Mouse (Mus musculus) frontal cortex, adult (tissue): ENCODE data around the gene Lingo3.
"Not testable (repeated sequence)": the region's sequence is repeated elsewhere in the genome, so short reads cannot be mapped to it uniquely, and the experiment has no call there.

Experiments
- ATAC-seq: cut with Nextera tagmentation; 2 replicates; pipeline ENCODE4 v1.9.2; 2017; ENCODE audit warnings: mild to moderate bottlenecking, moderate library complexity, mixed read lengths; ENCODE audit not compliant: low TSS enrichment

Gene Lingo3

GRCm38 (mm10) chr10:80843087-80843930 lies 530 bp downstream of the Lingo3 start:
- ATAC-seq = peak; percentile 3; the same call in 1 of the 2 replicates

- 0 out of 2 replicates have a peak, but pooled peaks have one; percentile 7 for ATAC-seq
Observed at GRCm38 (mm10) chr10:80842334-80842733, 1.5 kb downstream of the Lingo3 start.

- no peak for ATAC-seq
Observed at GRCm38 (mm10) chr10:80841685-80842084, 2.2 kb downstream of the Lingo3 start.

GRCm38 (mm10) chr10:80839848-80840247 lies 4.0 kb downstream of the Lingo3 start:
- no peak for ATAC-seq

GRCm38 (mm10) chr10:80838346-80838912 lies 5.4 kb downstream of the Lingo3 start:
- no peak for ATAC-seq

- no peak for ATAC-seq
Observed at GRCm38 (mm10) chr10:80837827-80838226, 6.0 kb downstream of the Lingo3 start.

- no peak for ATAC-seq
Observed at GRCm38 (mm10) chr10:80836949-80837379, 6.9 kb downstream of the Lingo3 start.

GRCm38 (mm10) chr10:80835617-80836016 lies 8.2 kb downstream of the Lingo3 start:
- ATAC-seq = no peak

GRCm38 (mm10) chr10:80832818-80833217 lies 11.0 kb downstream of the Lingo3 start:
- ATAC-seq = no peak

- ATAC-seq = no peak
Observed at GRCm38 (mm10) chr10:80831136-80831535, 12.7 kb downstream of the Lingo3 start.

GRCm38 (mm10) chr10:80829359-80830278 lies 14.2 kb downstream of the Lingo3 start:
- no peak for ATAC-seq

GRCm38 (mm10) chr10:80828587-80828986 lies 15.3 kb downstream of the Lingo3 start:
- not testable (repeated sequence) for ATAC-seq

GRCm38 (mm10) chr10:80827870-80828420 lies 15.9 kb downstream of the Lingo3 start:
- no peak for ATAC-seq

GRCm38 (mm10) chr10:80827063-80827869 lies 16.6 kb downstream of the Lingo3 start:
- ATAC-seq = no peak

- ATAC-seq = peak; percentile 95
Observed at GRCm38 (mm10) chr10:80826151-80827062, 17.4 kb downstream of the Lingo3 start, which contains the start of gene Oaz1. Gene Oaz1, plus strand, starts transcription at chr10:80826656.

GRCm38 (mm10) chr10:80824827-80825226 lies 19.0 kb downstream of the Lingo3 start:
- ATAC-seq = no peak

- ATAC-seq = no peak
Observed at GRCm38 (mm10) chr10:80823847-80824643, 19.8 kb downstream of the Lingo3 start.

- no peak for ATAC-seq
Observed at GRCm38 (mm10) chr10:80823316-80823715, 20.5 kb downstream of the Lingo3 start.

- no peak for ATAC-seq
Observed at GRCm38 (mm10) chr10:80822528-80822927, 21.3 kb downstream of the Lingo3 start.
